Mouse (Mus musculus) thymus, postnatal 36 days (tissue): ENCODE data around the gene Dcaf1.

Experiments used
- DNase-seq, 2 experiments: peaks; one replicate each; pipeline ENCODE4 v3.0.0; 2022; ENCODE audit warnings: mixed read lengths in 2 of 2

Dcaf1 gene

DNA sequence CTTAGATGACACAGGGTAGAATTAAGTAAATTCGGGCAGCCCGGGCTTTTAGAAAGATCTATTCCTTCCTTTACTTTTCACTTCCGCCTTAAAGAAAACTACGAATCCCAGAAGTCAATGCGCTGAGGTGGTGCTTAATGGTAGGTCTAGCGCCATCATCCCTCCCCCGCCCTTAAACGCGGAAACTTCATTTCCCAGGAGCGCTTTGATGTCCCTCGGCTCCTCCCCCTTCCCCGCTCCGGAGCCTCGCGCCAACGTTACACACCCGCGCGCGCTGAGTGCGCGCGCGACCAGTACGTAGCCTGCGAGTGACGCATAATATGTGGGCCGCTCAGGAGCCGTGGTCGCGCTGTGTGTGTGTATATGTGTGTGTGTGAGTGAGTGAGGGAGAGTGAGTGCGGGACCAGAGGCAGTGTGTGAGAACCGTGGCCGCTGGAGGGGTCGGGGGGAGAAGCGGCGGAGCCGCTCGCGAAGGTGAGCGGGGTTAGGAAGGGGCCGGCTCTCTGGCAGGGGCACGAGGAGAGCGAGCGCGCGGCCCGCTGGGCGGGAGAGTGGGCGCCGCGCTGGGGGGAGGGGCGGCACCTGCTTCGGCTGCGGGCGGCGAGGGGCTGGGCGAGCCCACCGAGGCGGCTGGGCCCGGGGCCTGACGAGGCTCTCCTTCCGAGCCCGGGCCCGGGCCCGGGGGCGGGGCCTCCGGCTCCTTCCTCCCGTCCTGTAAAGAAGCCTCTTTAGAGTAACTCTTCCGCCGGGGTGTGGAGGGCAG lies at the start of gene Dcaf1:
Gene Dcaf1, plus strand, starts transcription at position 257 of the 763 bp plus-strand sequence.
- peak; percentile 93 to 95 for DNase-seq

DNA sequence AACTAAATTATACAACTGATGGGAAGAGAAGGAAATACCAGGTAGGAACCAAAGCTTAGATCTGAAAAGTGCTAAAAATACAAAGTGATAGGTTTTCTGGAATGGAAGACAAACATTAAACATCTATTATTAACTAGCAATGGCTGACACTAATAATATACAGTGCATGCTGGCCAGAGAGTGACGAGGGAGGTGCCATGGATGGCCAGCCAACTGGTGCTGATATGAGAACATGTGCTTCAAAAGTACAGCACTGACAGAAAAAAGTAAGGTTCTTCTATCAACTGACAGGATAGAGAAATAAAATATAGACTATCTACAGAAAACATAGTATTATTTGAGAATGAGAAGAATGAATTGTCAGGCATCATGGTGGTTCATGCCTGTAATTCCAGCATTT lies 45.6 kb upstream of the Dcaf1 start:
- no peak for DNase-seq

DNA sequence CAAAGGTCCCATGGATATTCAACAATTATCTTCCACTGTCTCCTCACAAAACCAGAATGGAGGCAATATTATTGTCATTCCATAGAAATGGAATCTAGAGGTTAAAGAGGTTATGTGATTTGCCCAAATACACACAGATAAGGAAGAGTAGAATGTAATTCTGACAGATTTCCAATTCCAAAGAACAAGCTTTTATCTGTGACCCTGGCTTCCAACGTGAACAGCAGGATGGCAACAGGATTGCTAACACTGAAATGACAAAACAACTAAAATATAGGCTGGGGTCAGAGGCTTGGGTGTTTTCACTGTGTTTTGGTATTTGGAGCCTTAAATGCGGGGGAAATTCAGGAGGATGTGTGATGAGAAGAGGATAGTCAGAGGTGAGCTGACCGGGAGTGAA lies 44.3 kb upstream of the Dcaf1 start:
- DNase-seq = no peak

DNA sequence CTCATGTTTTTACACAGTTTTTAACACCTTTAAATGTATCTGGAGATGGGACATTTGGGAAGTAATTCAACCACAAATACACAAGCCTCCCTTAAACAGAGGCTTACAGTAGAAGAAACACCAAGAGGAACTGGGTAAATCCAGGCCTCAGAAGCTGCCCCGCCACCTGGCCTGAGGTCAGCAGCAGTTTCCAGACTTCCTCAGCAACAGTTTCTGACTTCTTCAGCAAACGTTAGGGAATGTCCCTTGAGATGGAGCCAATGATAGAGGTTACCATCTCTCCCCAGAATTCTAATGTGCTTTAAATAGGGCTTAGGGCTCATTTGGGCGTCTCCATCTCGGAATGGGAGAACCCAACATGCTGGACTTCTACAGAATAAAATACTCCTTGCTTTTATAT lies 43.4 kb upstream of the Dcaf1 start:
- no peak for DNase-seq

DNA sequence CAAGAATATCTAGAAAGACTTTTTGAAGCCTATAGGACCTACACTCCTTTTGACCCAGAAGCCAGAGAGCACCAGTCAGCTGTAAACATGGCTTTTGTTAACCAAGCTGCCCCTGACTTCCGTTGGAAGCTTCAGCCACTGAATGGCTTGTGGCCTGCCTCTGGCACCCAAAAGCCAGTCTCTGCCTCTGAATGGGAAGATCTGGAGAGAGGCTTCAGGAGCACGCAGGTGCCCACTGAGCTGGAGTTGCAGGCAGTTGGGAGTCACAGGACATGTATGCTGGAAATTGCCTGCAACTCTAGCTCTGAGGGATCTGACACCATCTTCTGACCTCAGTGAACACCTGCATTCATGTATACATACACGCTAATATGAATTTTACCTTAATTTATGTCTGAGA lies 41.6 kb upstream of the Dcaf1 start:
- DNase-seq = no peak

DNA sequence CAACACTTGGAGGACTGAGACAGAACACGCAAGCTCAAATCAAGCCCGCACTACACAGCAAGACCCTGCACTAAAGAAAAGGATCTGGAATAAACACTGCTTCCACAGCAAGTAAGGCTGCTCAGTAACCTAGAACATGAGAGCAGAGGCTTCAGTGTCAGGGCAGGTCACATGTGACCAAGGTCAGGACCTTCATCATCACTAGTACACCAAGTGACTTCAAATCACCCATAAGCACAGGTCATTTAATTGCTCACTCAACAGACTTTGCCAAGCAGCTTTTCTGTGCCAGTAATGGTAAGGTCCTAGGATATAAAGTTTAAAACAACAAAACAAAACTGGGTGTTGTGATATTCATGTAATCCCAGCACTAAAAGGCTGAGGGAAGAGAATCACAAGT lies 38.1 kb upstream of the Dcaf1 start:
- DNase-seq = no peak

DNA sequence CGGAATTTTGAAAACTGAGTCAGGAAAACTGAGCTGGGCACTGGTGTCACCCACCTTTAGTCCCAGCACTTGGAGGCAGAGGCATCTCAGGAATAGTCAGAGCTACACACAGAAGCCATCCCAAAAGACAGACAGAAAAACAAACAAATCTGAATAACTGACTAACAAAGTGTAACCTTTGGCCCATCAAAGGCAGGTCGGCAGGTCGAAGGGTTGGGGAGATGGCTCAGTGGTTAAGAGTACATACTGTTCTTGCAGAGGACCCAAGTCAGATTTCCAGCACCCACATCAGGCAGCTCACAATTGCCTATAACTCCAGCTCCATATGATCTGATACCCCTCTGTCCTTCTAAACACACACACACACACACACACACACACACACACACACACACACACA lies 36.5 kb upstream of the Dcaf1 start:
- DNase-seq = no peak

DNA sequence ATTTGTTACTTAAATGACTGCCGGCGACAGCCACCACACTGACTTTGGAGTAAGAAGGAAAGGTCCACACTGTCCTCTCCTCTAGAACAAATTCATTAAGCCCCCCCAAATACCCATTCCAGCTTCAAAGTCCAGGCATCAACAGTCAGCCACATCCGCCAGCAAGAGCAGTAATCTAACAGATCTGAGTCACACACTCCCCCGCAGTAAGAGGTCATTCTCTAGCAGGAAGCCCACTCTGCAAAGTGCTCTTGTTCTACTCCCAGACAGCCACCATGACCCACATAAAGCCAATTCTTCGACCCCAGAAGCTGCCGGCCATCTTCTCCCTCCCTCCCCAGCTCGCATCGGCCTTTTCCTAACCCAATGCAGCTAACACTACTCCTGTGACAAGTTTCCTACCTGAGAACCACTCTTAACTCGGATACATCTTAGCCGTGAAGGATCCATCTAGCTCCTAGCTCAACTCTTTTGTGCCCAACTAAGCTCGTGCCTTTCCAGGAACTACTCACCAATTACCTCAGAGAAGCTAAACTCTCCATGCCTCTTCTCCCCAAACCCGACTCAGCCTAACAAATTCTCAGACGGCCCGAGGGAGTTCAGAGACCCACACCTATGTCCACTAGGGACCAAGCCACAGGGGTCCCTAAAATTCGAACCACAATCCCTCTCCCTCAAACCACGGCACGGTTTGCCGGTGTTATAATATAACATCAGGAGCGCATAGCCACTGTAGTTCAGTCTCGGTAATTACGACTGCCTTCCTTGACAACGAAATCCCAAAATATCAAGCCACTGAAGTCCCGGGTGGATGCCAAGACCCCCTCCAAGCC lies 33.5 kb upstream of the Dcaf1 start:
- no peak for DNase-seq

DNA sequence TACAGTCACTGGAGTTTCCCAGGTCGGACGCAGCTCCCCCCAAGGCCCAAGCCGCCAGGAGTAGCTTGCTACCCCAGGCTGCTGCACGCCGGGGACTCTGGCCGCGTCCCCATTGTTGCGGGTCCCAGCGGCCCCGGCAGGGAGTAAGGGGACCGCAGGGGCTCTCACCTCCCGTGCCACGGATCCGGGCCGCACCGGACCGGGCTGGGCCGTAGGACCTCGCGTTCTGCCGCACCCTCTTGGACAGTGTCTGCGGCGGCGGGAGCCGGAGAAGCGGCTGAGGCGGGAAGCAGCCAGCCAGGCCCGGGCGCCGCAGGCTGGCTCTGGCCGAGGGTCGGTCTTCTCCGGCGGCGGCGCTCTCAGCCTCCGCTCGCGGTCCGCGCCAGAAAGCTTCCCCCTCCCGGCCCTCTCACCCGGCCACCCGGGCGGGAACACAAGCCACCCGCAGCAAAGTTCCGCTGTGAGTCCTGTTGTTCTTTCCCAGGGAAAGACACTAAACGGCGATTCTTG lies 32.8 kb upstream of the Dcaf1 start, which contains the start of gene Rad54l2:
Gene Rad54l2, minus strand, starts transcription at position 383 of the 510 bp plus-strand sequence.
- DNase-seq = peak; percentile 78 to 82

DNA sequence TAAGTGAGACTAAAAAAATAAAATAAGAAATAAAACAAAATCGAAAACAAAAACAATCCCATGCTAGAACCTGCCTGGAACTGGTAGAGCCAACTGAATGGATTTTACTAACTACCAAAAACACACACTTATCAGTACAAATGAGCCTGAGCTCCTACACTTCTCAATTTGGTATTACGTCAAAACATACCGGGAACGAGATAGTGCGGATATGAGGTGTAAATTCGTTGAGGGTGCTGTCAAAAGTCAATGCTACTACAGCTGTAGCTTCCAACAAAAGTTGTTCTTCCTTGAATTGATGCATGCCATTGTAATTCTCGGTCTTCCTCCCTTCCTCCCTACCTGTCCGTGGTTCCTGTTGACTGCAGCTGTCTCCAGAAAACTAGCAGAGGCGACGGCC lies 32.3 kb upstream of the Dcaf1 start:
- no peak for DNase-seq

DNA sequence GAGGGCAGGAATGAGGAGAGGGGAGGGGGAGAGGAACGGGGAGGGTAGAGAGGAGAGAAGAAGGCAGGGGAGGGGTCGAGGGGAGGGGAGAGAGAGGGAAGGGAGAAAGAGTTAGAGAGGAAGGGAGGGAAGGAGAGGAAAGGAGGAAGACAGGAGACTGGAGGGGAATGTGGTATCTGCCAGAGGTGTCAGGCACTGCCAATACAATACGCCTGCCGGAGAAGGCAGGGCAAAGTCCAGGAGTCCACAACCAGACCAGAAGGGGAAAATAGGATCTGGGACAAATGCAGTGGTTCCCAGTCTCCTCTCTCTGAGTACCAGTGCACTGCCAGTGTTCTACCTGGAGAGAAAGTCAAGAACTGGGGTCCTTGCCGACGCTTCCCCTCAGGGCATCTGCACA lies 30.8 kb upstream of the Dcaf1 start:
- no peak for DNase-seq

DNA sequence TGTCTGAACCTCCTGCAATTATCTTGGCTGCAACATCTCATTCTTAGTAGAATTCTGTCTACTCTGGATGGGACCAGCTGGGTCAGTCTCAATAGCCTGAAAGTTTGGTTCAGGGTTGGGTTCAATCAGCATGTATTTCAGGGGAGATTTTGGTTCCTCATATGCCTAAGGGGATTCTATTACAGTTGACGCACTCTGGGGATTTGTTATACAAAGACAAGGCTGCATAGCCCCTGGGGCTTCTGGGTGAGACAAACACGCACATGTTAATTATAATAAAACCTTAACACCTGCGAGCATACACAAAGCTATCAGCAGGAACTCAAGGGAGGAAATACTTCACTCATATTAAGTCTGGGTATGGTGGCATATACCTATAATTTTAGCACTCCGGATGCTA lies 15.2 kb upstream of the Dcaf1 start:
- DNase-seq = no peak

DNA sequence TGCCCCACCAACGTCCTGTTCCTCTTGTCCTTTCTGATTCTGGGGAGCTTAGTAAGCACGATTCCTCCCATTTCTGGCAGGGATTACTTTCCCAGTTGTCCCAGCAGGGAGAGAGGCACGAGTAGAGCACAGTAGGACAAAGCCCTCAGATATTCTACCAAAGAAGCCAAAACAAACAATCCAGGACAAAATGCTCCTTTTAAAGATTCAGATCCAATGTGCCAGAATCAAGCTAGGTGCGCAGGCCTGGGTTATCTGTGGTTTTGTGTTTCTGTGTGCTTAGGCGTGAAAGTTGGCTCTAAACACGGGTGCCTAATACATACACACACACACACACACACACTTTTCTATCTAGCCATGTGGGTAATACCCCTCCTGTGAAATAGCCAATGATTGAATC lies 3.5 kb upstream of the Dcaf1 start:
- DNase-seq = no peak

DNA sequence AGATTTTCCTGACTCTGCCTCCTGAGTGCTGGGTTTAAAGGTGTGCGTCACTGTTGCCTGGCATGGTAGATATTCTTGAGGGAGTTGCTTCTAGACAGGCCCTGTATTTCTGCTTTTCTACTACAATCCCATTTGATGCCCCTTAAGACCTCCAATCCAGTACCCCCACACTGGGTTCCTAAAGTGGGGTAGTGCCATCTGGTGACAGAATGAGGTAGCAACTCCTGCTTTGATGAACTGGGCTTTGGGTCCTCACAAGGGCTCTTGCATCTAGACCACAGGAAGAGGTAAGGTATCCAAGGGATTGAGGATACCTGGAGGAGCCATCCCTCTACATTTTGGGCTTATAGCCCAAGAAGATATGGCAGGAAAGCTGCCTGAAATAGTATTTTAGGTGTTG lies 2.5 kb upstream of the Dcaf1 start:
- peak; percentile 32 to 37 for DNase-seq

DNA sequence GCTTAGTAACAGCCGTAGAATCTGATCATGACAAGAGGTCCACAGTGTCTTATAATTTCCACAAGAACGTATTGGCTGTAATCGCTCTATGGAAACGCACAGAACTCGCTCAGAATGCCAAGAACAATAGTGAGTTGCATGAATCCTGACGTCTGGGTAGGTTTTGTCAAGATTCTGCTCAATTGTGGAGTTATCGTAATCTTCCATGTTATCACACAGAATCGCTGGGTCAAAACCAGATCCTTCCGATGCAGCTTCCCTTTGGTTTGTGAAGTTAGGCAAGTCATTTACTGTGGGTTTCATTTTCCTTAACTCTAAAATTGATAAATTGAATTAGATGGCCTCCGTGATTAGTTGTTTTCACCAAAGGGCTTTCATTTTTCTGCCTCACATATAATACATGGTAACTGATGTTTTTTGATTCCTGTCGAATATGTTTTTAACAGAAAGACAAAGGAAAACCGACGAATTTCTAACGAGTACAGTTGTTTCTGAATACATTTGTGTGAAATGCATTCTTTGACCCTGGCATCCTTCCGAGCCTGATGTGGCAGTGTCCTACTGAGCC lies 540 bp upstream of the Dcaf1 start:
- no peak for DNase-seq

DNA sequence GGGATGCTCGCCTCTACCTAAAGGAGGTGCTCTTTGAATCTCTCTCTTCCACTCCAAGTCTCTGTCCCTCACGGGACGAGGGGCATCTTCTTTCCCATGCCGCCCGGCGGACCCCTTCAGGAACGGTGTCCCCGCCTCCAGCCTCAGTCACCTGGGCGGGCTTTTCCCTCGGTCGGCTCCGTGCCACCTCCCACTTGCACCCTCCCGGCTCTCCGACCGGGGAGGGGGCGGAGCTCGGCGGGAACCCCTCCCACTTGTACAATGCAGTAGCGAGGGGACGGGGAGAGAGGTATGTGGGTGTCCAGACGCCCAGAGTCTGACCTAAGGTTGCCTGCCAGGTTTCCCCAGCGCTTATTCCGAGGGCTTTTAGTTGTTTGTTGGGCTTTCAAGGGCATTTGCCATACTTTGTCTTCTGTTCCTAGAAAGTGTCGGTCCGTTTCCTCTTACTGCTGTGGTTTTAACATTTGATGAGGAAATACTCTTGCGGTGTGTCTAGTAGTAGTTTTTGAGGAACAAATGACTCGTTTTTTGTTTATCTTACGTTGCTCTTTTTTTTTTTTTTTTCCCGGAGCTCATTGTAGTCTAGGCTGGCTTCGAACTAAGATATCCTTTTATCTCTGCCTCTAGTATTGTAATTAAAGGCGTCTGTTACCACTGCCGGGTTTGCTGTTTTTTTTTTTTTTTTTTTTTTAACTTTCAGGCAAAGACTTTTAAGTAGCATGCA lies 869 bp downstream of the Dcaf1 start:
- peak; percentile 88 to 91 for DNase-seq

DNA sequence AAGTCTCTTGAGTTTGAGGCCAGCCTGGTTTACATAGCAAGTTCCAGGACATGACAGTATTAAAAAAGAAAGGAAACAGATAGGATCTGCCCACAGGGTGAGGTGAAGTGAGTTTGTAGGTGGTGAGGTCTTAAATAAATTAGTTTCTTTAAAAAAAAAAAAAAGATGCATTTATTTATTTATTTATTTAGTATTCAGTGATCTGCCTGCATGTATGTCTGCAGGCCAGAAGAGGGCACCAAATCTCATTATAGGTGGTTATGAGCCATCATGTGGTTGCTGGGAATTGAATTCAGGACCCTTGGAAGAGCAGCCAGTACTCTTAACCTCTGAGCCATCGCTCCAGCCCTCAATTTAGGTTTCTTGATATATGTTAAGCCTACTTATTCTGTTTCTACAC lies 18.9 kb downstream of the Dcaf1 start:
- DNase-seq = no peak

DNA sequence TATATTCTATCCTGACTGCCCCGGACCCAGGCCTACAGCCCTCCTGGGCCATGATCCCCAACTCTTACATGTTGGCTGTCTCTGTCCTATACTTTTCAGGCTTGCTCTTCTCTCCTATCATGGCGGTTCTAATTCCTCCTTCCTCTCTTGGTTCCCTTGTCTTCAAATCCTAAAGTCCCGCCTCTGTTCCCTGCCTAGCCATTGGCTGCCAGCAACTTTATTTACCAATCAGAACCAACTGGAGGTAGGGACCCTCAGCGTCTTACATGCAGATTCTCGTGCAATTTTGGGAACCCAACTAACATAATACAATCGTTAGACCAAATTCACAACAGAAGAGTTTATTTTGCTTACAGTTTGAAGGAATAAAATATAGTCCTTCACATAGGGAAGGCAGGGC lies 21.1 kb downstream of the Dcaf1 start:
- DNase-seq = no peak

DNA sequence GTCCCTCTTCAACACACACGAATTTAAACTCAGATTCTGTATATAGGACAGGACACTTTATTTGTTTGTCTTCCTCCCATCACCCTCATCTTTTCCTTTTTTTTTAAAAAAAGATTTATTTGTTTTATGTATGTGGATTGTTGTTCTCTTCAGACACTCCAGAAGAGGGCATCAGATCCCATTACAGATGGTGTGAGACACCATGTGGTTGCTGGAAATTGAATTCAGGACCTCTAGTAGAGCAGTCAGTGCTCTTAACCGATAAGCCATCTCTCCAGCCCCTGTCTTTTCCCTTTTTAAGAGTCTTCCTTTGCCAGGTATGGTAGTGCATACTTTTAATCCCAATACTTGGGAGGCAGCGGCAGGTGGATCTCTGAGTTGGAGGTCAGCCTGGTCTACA lies 35.0 kb downstream of the Dcaf1 start:
- no peak for DNase-seq

DNA sequence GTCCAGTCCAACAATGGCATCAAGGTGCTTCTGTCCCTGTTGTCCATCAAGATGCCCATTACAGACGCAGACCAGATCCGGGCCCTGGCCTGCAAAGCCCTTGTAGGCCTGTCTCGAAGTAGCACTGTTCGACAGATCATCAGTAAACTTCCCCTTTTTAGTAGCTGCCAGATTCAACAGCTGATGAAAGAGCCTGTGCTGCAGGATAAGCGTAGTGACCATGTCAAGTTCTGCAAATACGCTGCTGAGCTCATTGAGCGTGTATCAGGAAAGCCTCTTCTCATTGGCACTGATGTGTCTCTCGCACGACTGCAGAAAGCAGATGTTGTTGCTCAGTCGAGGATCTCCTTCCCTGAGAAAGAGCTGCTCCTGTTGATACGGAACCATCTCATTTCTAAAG lies 36.4 kb downstream of the Dcaf1 start:
- DNase-seq = no peak

DNA sequence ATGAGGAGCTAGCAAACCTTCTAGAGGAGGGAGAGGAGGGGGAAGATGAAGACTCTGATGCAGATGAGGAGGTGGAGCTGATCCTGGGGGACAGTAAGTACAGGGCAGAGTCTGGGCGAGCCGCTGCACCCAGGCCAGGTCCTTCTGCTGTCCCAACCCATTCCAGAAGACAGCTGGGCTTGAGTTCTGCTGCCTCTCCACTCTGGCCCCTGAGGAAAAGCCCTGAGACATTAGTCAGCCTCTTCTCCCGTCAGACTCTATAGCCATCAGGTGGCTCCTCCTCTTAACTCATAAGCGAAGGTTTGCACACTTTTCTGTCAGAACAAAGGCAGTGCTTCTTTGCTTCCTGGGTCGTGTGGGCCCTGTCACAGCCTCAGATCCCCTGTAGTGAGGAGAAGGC lies 52.5 kb downstream of the Dcaf1 start:
- DNase-seq = no peak

DNA sequence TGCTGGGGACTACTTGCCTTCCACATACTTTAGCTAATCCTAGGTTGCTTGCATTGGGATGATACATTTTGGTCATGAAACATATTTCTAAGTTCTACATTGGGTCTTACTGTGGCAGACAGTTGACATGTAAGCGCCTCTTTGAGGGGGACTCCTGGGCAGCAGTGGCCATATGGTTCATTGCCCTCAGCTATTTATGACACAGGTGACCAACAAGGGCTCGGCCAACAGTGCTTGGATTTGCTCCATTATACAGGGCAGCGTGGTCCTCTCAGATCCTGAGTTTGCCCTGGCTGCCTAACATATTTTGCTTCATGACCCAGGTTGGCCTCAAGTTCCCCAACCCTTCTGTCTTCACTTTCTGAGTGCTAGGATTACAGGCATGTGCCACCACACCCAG lies 55.0 kb downstream of the Dcaf1 start:
- DNase-seq = no peak

DNA sequence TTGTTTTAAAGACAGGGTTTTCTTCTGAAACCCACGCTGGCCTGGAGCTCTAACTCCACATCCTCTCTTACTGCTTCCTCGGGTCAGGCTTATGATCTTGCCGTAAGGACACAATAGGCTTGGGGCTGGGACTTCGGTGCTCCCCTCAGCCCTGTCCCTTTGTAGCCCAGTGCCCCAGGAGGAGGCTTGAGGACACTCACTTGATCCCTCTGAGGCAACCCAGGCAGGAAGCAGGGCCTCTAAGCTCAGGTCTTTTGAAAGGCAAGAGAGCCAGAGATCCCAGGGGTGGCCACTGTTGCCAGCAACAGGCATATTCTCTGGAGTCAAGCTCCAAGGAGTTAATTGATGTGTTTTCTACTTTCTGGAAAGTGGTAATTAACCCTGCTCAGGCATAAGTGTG lies 57.8 kb downstream of the Dcaf1 start:
- no peak for DNase-seq
